Mouse (Mus musculus): ENCODE data around the gene Afg3l1. TPM values are rescaled to one million over a fixed set of nuclear protein-coding genes. Genes with fewer than 3 reads are reported as not detected.

Afg3l1 gene
- polyA plus RNA-seq, 1 experiment, result 35.3 TPM

- peak; percentile 71 for DNase-seq (ENCODE audit: low read depth)
- TF ChIP-seq POLR2A (IDR thresholded peaks at IDR 0.05; ENCODE audit: borderline replicate concordance, extremely low read depth, insufficient read depth, insufficient read length, poor library complexity, severe bottlenecking) (no peak), CTCF (IDR thresholded peaks at IDR 0.05; ENCODE audit: borderline replicate concordance, extremely low read depth, insufficient read depth, insufficient read length) (no peak)
Observed at GRCm38 (mm10) chr8:123476911-123477736, 579 bp upstream of the Afg3l1 start.

GRCm38 (mm10) chr8:123478456-123479218 lies 934 bp downstream of the Afg3l1 start:
- peak; percentile 41 for DNase-seq (ENCODE audit: low read depth)
- TF ChIP-seq POLR2A (IDR thresholded peaks at IDR 0.05; ENCODE audit: borderline replicate concordance, extremely low read depth, insufficient read depth, insufficient read length, poor library complexity, severe bottlenecking) (no peak), CTCF (IDR thresholded peaks at IDR 0.05; ENCODE audit: borderline replicate concordance, extremely low read depth, insufficient read depth, insufficient read length) (no peak)

- TF ChIP-seq CTCF (IDR thresholded peaks at IDR 0.05; ENCODE audit: borderline replicate concordance, extremely low read depth, insufficient read depth, insufficient read length) (peak; percentile 30; the same call in 1 of the 2 replicates), POLR2A (IDR thresholded peaks at IDR 0.05; ENCODE audit: borderline replicate concordance, extremely low read depth, insufficient read depth, insufficient read length, poor library complexity, severe bottlenecking) (no peak)
- DNase-seq (ENCODE audit: low read depth), result peak; percentile 21
Observed at GRCm38 (mm10) chr8:123482627-123483026, 4.9 kb downstream of the Afg3l1 start.

GRCm38 (mm10) chr8:123491280-123492075 lies 13.8 kb downstream of the Afg3l1 start:
- no peak for DNase-seq (ENCODE audit: low read depth)
- TF ChIP-seq POLR2A (IDR thresholded peaks at IDR 0.05; ENCODE audit: borderline replicate concordance, extremely low read depth, insufficient read depth, insufficient read length, poor library complexity, severe bottlenecking), result no peak
- TF ChIP-seq CTCF (IDR thresholded peaks at IDR 0.05; ENCODE audit: borderline replicate concordance, extremely low read depth, insufficient read depth, insufficient read length), result no peak

GRCm38 (mm10) chr8:123492898-123493297 lies 15.2 kb downstream of the Afg3l1 start:
- TF ChIP-seq POLR2A (IDR thresholded peaks at IDR 0.05; ENCODE audit: borderline replicate concordance, extremely low read depth, insufficient read depth, insufficient read length, poor library complexity, severe bottlenecking), result no peak
- DNase-seq (ENCODE audit: low read depth), result no peak

- TF ChIP-seq CTCF (IDR thresholded peaks at IDR 0.05; ENCODE audit: borderline replicate concordance, extremely low read depth, insufficient read depth, insufficient read length), result peak; percentile 25; the same call in 1 of the 2 replicates
- TF ChIP-seq POLR2A (IDR thresholded peaks at IDR 0.05; ENCODE audit: borderline replicate concordance, extremely low read depth, insufficient read depth, insufficient read length, poor library complexity, severe bottlenecking), result no peak
- DNase-seq (ENCODE audit: low read depth), result no peak
Observed at GRCm38 (mm10) chr8:123497699-123498098, 20.0 kb downstream of the Afg3l1 start.

GRCm38 (mm10) chr8:123498963-123499362 lies 21.3 kb downstream of the Afg3l1 start:
- DNase-seq (ENCODE audit: low read depth), result peak; percentile 28
- TF ChIP-seq POLR2A (IDR thresholded peaks at IDR 0.05; ENCODE audit: borderline replicate concordance, extremely low read depth, insufficient read depth, insufficient read length, poor library complexity, severe bottlenecking), result no peak
- no peak for TF ChIP-seq CTCF (IDR thresholded peaks at IDR 0.05; ENCODE audit: borderline replicate concordance, extremely low read depth, insufficient read depth, insufficient read length)

GRCm38 (mm10) chr8:123499556-123499955 lies 21.9 kb downstream of the Afg3l1 start:
- TF ChIP-seq POLR2A (IDR thresholded peaks at IDR 0.05; ENCODE audit: borderline replicate concordance, extremely low read depth, insufficient read depth, insufficient read length, poor library complexity, severe bottlenecking) (no peak), CTCF (IDR thresholded peaks at IDR 0.05; ENCODE audit: borderline replicate concordance, extremely low read depth, insufficient read depth, insufficient read length) (no peak)
- no peak for DNase-seq (ENCODE audit: low read depth)

GRCm38 (mm10) chr8:123502192-123502591 lies 24.5 kb downstream of the Afg3l1 start:
- TF ChIP-seq POLR2A (IDR thresholded peaks at IDR 0.05; ENCODE audit: borderline replicate concordance, extremely low read depth, insufficient read depth, insufficient read length, poor library complexity, severe bottlenecking), result no peak
- no peak for TF ChIP-seq CTCF (IDR thresholded peaks at IDR 0.05; ENCODE audit: borderline replicate concordance, extremely low read depth, insufficient read depth, insufficient read length)
- no peak for DNase-seq (ENCODE audit: low read depth)

GRCm38 (mm10) chr8:123503801-123504467 lies 26.2 kb downstream of the Afg3l1 start:
- peak; percentile 26; the same call in 1 of the 2 replicates for TF ChIP-seq CTCF (IDR thresholded peaks at IDR 0.05; ENCODE audit: borderline replicate concordance, extremely low read depth, insufficient read depth, insufficient read length)
- no peak for TF ChIP-seq POLR2A (IDR thresholded peaks at IDR 0.05; ENCODE audit: borderline replicate concordance, extremely low read depth, insufficient read depth, insufficient read length, poor library complexity, severe bottlenecking)
- no peak for DNase-seq (ENCODE audit: low read depth)

Data from brain, embryonic 14.5 days (tissue).